Mouse (Mus musculus) layer of hippocampus, adult 9-10 months (tissue): Measurements from ENCODE around the gene Src.

Source experiments
- DNase-seq: peaks from one replicate; pipeline ENCODE4 v3.0.0; 2022; ENCODE audit warnings: low spot score

The Src gene

GRCm38 (mm10) chr2:157412497-157412896 lies 5.7 kb upstream of the Src start:
- DNase-seq = no peak

GRCm38 (mm10) chr2:157417229-157417628 lies 1.0 kb upstream of the Src start:
- no peak for DNase-seq

- no peak for DNase-seq
These were observed 396 bp downstream of the Src start for GRCm38 (mm10) chr2:157418609-157419071.

- no peak for DNase-seq
These were observed 1.3 kb downstream of the Src start for GRCm38 (mm10) chr2:157419506-157419905.

DNA sequence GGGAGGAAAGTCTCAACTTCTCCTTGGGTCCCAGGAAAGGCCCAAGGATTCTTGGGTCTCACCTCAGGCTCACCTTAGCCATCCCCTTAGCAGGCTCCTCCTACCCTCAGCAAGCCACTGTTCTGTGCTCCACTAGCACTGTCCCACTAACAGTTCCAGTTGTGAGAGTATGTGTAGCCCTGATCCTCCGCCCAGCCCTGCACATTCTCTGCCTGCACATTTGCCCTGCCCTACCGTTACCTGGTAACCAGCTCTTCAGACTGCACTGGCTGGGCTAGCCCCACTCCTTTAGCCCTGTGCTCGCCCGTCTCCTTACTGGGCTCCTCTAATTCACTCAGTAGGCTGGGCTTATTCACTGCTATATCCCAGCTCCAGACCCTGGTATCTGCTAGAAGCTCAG lies 2.2 kb downstream of the Src start:
- no peak for DNase-seq

GRCm38 (mm10) chr2:157422062-157422655 lies 3.9 kb downstream of the Src start:
- DNase-seq = no peak

GRCm38 (mm10) chr2:157422854-157423705 lies 4.8 kb downstream of the Src start:
- DNase-seq = no peak

DNA sequence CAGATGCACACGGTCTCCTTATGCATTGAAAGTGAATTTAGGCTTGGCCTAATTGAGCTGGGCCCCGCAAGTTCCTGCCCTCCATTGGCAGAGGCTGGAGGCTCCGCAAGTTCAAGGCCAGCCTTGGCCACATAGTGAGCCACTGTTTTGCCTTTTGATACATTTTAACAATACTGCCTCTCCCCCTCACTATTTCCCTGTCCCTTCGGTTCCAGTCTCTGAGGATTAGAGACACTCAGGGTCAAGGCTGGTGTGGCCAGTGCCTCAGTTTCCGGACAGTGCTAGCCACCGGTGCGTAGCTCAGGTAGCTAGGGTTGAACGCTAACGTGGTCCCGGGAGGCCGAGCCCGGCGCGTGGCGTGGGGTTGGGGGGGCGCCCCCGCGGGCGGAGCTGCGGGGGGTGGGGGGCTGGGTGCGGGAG lies 5.5 kb downstream of the Src start:
- no peak for DNase-seq

DNA sequence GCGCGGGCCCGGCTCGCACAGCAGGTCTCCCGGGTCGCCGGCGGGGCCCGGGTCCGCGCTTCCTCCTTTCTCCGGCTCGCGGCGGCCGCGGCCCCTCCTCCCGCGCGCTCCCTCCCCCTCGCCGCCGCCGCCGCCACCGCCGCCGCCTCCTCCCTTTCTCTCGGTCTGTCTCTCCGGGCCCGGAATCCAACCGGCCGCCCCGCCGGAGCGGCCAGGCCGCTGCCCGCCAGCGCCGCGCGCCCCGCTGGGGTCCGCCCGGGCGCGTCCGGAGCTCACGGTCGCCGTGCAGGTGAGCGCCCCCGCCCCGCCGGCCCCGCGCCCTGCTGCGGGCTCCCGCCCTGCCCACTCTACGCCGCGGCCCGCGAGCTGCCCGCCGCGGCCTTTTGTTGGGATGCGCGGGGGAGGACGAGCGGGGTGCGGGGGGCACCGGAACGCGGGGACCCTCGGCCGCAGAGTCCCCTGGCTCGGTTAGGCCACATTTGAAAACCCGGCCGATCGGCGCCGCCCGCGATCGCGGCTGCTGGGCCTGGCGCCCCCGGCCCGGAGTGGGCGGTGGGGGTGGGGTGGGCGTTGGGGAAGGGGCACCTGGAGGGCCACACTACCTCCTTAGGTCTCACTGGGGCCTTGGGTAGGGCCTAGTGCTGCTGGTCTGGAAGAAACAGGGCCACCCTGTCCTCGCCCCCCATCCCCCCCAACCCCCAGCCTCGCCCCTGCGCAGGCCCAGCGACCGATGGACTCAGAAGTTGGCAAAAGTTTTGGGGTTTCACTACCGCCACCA lies 6.1 kb downstream of the Src start:
- no peak for DNase-seq

- DNase-seq = no peak
These were observed 6.8 kb downstream of the Src start for GRCm38 (mm10) chr2:157424904-157425642.

- no peak for DNase-seq
These were observed 7.4 kb downstream of the Src start for GRCm38 (mm10) chr2:157425643-157425988.

DNA sequence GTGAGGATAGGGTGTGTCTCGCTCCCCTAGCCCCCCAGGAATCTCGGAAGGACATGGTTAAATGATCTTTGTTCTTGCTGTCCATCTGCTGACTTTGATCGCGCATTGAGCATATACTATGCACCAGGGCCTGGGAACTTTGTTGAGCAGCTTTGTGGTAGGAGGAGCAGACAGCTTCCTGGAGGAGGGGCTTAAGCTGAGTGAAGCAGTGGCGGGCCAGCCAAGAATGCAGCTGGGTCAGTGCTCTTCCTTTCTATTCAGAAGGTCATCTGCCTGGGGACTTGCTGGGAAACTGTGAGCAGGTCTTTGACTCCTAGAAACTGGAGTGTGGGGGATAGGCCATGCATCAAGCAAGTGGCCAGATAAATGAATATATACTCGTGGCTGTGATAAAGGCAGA lies 7.9 kb downstream of the Src start:
- DNase-seq = no peak

GRCm38 (mm10) chr2:157427164-157427563 lies 8.9 kb downstream of the Src start:
- DNase-seq = no peak

DNA sequence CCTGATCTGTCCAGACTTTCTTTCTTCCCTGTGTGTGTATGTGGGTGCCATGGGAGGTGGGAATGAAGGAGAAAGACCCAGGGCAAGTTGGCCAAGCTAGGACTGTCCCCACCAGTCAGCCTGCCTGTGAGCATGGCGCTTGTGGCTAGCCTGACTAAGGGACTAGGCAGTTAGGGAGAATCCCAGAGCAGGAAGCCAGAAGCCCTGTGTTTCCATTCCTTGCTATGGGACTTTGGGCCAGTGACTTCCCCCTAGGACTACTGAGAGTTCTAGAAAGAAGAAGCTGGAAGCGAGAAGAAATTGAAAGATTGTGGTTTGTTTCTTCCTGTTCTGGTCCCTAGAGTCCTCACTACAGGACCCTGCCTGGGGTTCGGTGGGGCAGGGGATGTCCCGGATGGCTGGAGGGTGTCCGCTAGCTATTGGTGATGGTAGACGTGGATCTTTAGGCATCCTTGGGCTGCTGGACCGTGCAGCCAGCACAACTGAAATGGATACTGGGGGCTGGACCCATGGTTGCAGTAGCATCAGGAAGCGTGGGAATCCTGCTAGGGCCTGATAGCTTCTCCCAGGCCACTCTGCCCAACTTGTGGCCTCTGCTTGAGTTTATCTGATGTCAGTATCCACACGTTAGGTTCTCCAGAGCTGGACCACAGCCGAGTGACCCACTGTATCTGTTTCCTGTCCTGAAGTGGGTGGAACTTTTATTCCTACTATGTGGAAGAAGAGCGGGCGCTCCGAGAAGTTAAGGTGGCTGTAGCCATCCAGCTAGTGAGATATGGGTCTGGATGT lies 10.3 kb downstream of the Src start:
- DNase-seq = no peak

DNA sequence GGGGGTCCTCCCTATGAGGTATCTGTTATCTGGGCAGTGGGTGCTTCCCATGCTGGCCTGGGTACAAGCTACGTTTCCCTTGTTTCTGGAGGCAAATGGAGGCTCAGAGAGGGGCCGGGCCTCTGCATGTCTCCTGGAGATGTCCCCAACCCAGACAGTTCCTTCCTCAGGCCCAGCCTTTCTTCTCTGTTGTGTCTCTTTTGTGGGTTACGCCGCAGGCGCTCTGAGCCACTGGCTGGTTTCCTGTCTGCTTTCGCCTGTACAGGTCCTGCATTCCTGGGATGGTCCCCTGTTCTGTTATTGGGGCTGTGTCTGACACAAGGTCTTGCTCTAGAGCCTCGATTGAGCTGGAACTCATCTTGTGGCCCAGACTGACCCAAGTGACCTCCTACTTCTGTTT lies 11.5 kb downstream of the Src start:
- DNase-seq = no peak

GRCm38 (mm10) chr2:157430667-157431429 lies 12.6 kb downstream of the Src start:
- no peak for DNase-seq

GRCm38 (mm10) chr2:157431912-157432311 lies 13.7 kb downstream of the Src start:
- DNase-seq = no peak

DNA sequence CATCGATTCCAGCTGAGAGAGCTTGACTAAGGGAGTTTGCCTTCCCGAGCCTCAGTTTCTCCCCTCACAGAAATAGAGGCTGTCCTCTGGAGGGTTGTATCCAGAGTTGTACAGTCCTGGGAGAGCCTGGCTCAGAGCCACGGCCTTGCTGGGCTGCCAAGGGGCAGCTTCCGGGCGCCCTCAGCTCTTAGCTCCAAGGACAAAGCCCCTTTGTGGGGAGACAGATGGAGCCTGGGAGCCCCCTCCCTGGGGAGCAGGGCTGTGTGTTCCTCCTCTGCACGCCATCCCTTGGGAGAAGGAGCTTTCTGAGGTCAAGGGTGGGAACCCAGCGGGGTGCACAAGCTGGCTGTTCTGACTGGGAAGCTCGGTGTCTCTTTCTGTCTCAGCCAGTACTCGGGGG lies 14.2 kb downstream of the Src start:
- no peak for DNase-seq

- no peak for DNase-seq
These were observed 15.8 kb downstream of the Src start for GRCm38 (mm10) chr2:157434041-157434440.

GRCm38 (mm10) chr2:157434497-157434896 lies 16.3 kb downstream of the Src start:
- no peak for DNase-seq

GRCm38 (mm10) chr2:157436496-157436895 lies 18.3 kb downstream of the Src start:
- no peak for DNase-seq
